Mouse (Mus musculus): ENCODE data around the gene Smg5. TPM values are rescaled to one million over a fixed set of nuclear protein-coding genes. Genes with fewer than 3 reads are reported as not detected.

Smg5 gene
- 42.6 TPM for polyA plus RNA-seq (2014; fragmentation: Illumina TruSeq; extraction: RNeasy Lipid Tissue Mini Kit (QIAGEN cat#74804); ENCODE audit: low read depth, low replicate concordance)

DNA sequence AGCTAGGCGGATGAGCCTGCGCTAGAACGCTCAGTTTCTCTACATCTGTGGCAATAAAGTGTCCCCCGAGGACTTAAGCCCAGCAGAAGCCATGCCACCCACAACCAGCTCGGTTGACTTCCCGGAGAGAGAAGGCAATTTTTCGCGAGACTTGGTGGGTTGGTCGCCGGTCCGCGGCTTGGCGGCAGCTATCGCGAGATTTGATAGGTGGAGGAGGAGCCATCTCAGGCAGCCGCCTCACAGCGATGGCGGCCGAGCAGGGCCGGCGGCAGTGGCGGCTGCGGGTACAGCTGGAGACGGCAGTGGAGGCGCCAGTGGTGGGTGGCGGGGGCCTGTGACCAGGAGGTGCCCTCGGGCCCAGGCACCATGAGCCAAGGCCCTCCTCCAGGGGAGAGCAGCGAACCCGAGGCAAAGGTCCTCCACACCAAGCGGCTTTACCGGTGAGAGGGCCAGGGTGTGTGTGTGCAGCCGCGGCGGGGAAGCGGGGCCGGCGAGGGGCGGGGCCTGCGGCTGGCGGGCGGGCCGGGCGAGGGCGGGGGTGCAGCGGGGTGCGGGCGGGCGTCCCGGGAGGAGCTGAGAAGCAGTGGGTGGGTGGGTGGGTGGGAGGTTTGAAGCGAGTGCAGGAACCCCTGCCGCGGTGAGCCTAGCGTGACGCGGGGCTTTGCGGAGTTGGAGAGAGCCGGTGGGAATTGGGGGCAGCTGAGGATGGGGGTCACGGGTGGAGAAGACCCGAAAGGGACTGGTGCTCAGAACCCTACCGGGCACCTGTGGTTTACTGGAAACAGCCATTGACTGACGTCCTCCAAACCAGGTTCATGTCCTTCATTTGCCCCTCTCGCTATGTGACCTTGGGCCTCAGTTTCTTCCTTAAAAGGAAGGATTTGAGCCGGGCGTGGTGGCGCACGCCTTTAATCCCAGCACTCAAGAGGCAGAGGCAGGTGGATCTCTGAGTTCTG, at the start of gene Smg5, which contains the start of gene Tmem79:
Gene Smg5 (plus strand): TSS at position 203 of the 956 bp plus-strand sequence.
Gene Tmem79 (minus strand): TSS at position 91 of the 956 bp plus-strand sequence.

DNA sequence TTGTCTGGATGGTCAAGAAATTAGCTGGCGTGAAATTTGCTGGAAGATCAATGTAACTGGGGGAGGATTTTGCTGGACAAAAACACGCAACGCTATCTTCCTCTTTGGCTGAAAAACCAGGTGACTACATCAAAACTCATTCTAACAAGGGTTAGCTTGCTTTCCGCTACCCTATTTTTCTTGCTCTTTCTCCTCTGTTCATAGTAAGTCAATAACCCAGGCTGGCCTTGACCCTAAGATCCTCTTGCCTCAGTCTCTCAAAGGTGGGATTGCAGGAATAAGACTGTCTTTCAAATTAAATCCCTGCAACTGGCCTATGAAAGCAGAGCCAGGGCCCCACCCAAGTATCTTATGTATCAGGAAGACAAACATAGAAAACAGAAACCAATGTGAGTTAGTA, 49.0 kb upstream of the Smg5 start, which contains the start of gene Gm38392:
Gene Gm38392 (minus strand): TSS at position 101 of the 400 bp plus-strand sequence.

GRCm38 (mm10) chr3:88296561-88297318, 39.3 kb upstream of the Smg5 start, which contains the start of the genes Tsacc and Cct3:
Tsacc (minus strand) TSS chr3:88296999.
Cct3 (plus strand) TSS chr3:88297116.

DNA sequence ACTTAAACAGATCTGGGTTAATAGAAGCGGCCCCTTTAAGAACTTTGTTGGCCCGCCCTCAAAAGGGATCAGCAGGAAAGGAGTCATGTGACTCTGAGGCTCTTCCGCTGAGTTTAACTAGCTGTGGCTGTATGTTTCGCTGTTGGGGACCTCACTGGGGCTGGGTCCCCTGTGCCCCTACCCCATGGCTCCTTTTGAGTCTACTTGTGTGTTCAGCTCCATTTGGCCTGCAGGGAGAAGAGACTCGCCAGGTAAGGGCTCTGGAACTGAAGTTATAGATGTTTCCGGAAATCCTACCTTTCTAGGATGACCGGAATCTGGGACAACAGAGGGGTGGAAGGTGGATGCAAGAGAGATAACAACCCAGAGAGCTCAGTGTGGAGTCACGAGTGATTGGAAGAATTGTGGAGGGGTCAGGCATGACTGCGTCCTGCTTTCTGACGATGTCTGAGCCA, 11.1 kb upstream of the Smg5 start, which contains the start of gene Glmp:
Gene Glmp (plus strand): TSS at position 73 of the 455 bp plus-strand sequence.

DNA sequence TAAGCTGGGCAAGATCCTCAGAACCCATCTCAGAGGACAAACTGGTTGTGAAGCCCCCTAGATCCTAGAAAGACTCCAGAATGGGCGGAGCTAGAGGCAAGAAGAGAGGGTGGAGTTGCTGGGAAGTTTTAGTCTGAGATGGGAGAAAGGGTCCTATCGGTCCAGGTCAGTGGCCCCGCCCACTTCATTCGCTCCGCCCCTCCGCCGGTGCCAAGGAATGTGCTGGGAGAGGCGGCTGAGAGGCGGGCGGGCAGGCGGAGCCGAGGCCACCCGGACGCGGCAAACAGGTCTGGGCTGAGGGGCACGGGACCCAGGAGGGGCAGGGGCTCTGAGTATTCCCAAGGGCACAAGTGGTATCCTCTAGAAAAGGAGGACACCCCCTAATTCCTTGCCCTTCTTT, 28.3 kb downstream of the Smg5 start, which contains the start of gene Paqr6:
Gene Paqr6 (plus strand): TSS at position 248 of the 400 bp plus-strand sequence.

GRCm38 (mm10) chr3:88372643-88373042, 36.6 kb downstream of the Smg5 start, which contains the start of gene Bglap3:
Bglap3 (minus strand) TSS chr3:88372743.

GRCm38 (mm10) chr3:88378599-88378998, 42.5 kb downstream of the Smg5 start, which contains the start of gene Bglap2:
Bglap2 (minus strand) TSS chr3:88378699.

GRCm38 (mm10) chr3:88384364-88384763, 48.3 kb downstream of the Smg5 start, which contains the start of gene Bglap:
Bglap (minus strand) TSS chr3:88384464.

GRCm38 (mm10) chr3:88409741-88410644, 73.9 kb downstream of the Smg5 start, which contains the start of gene Pmf1:
Pmf1 (minus strand) TSS chr3:88410331.

Other genes with a start within 250 kb of the Smg5 start
- gene Mef2d, start 193.9 kb upstream of the Smg5 start, polyA plus RNA-seq (2014; fragmentation: Illumina TruSeq; extraction: RNeasy Lipid Tissue Mini Kit (QIAGEN cat#74804); ENCODE audit: low read depth, low replicate concordance): 35.4 TPM
- gene Rhbg, start 81.6 kb upstream of the Smg5 start, polyA plus RNA-seq (2014; fragmentation: Illumina TruSeq; extraction: RNeasy Lipid Tissue Mini Kit (QIAGEN cat#74804); ENCODE audit: low read depth, low replicate concordance): 18.7 TPM
- 1.2 TPM for gene Gm38392, start 49.0 kb upstream of the Smg5 start, polyA plus RNA-seq (2014; fragmentation: Illumina TruSeq; extraction: RNeasy Lipid Tissue Mini Kit (QIAGEN cat#74804); ENCODE audit: low read depth, low replicate concordance)
- 19.4 TPM for gene Tsacc, start 39.3 kb upstream of the Smg5 start, polyA plus RNA-seq (2014; fragmentation: Illumina TruSeq; extraction: RNeasy Lipid Tissue Mini Kit (QIAGEN cat#74804); ENCODE audit: low read depth, low replicate concordance)
- 122 TPM for gene Cct3, start 39.1 kb upstream of the Smg5 start, polyA plus RNA-seq (2014; fragmentation: Illumina TruSeq; extraction: RNeasy Lipid Tissue Mini Kit (QIAGEN cat#74804); ENCODE audit: low read depth, low replicate concordance)
- 227 TPM for gene Glmp, start 11.2 kb upstream of the Smg5 start, polyA plus RNA-seq (2014; fragmentation: Illumina TruSeq; extraction: RNeasy Lipid Tissue Mini Kit (QIAGEN cat#74804); ENCODE audit: low read depth, low replicate concordance)
- gene Tmem79, start 112 bp upstream of the Smg5 start, polyA plus RNA-seq (2014; fragmentation: Illumina TruSeq; extraction: RNeasy Lipid Tissue Mini Kit (QIAGEN cat#74804); ENCODE audit: low read depth, low replicate concordance): 7.7 TPM
- 5.8 TPM for gene Paqr6, start 28.3 kb downstream of the Smg5 start, polyA plus RNA-seq (2014; fragmentation: Illumina TruSeq; extraction: RNeasy Lipid Tissue Mini Kit (QIAGEN cat#74804); ENCODE audit: low read depth, low replicate concordance)
- 173 TPM for gene Bglap3, start 36.5 kb downstream of the Smg5 start, polyA plus RNA-seq (2014; fragmentation: Illumina TruSeq; extraction: RNeasy Lipid Tissue Mini Kit (QIAGEN cat#74804); ENCODE audit: low read depth, low replicate concordance)
- not detected for gene Bglap2, start 42.4 kb downstream of the Smg5 start, polyA plus RNA-seq (2014; fragmentation: Illumina TruSeq; extraction: RNeasy Lipid Tissue Mini Kit (QIAGEN cat#74804); ENCODE audit: low read depth, low replicate concordance)
- not detected for gene Bglap, start 48.2 kb downstream of the Smg5 start, polyA plus RNA-seq (2014; fragmentation: Illumina TruSeq; extraction: RNeasy Lipid Tissue Mini Kit (QIAGEN cat#74804); ENCODE audit: low read depth, low replicate concordance)
- 17.2 TPM for gene Pmf1, start 74.1 kb downstream of the Smg5 start, polyA plus RNA-seq (2014; fragmentation: Illumina TruSeq; extraction: RNeasy Lipid Tissue Mini Kit (QIAGEN cat#74804); ENCODE audit: low read depth, low replicate concordance)
- gene Slc25a44, start 88.9 kb downstream of the Smg5 start, polyA plus RNA-seq (2014; fragmentation: Illumina TruSeq; extraction: RNeasy Lipid Tissue Mini Kit (QIAGEN cat#74804); ENCODE audit: low read depth, low replicate concordance): 29.8 TPM
- 101 TPM for gene Sema4a, start 124.9 kb downstream of the Smg5 start, polyA plus RNA-seq (2014; fragmentation: Illumina TruSeq; extraction: RNeasy Lipid Tissue Mini Kit (QIAGEN cat#74804); ENCODE audit: low read depth, low replicate concordance)
- gene Lmna, start 173.7 kb downstream of the Smg5 start, polyA plus RNA-seq (2014; fragmentation: Illumina TruSeq; extraction: RNeasy Lipid Tissue Mini Kit (QIAGEN cat#74804); ENCODE audit: low read depth, low replicate concordance): 75.5 TPM
- gene Mex3a, start 196.1 kb downstream of the Smg5 start, polyA plus RNA-seq (2014; fragmentation: Illumina TruSeq; extraction: RNeasy Lipid Tissue Mini Kit (QIAGEN cat#74804); ENCODE audit: low read depth, low replicate concordance): 2.9 TPM
- 66.8 TPM for gene Rab25, start 212.0 kb downstream of the Smg5 start, polyA plus RNA-seq (2014; fragmentation: Illumina TruSeq; extraction: RNeasy Lipid Tissue Mini Kit (QIAGEN cat#74804); ENCODE audit: low read depth, low replicate concordance)
- gene Lamtor2, start 216.8 kb downstream of the Smg5 start, polyA plus RNA-seq (2014; fragmentation: Illumina TruSeq; extraction: RNeasy Lipid Tissue Mini Kit (QIAGEN cat#74804); ENCODE audit: low read depth, low replicate concordance): 161 TPM
- 51.1 TPM for gene Ubqln4, start 217.5 kb downstream of the Smg5 start, polyA plus RNA-seq (2014; fragmentation: Illumina TruSeq; extraction: RNeasy Lipid Tissue Mini Kit (QIAGEN cat#74804); ENCODE audit: low read depth, low replicate concordance)
- gene Ssr2, start 239.6 kb downstream of the Smg5 start, polyA plus RNA-seq (2014; fragmentation: Illumina TruSeq; extraction: RNeasy Lipid Tissue Mini Kit (QIAGEN cat#74804); ENCODE audit: low read depth, low replicate concordance): 239 TPM